ENCODE assay signal across 25 mouse cellular contexts in the genomic region with DNA sequence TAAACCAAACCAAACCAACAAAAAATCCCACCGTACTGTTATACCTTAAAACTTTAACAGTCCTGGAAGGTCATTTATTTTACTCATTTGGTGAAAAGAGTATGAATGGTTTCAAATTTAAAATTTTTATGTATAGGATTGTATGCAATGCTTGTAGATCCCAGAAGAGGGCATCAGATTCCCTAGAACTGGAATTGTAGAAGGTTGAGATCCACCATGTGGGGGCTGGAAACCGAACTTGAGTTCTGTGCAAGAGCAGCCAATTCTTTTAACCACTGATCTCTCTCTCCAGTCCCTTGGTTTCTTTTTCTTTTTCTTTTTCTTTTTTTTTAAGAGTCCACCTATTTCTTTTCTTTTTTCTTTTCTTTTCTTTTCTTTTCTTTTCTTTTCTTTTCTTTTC. TPM values are rescaled to one million over a fixed set of nuclear protein-coding genes. Genes with fewer than 3 reads are reported as not detected.
DNase-seq lines count a peak whose midpoint lies in the region; ATAC-seq and TF ChIP-seq lines count a peak whose summit lies in the region.
"Had no signal": no experiment of that assay in that cellular context is flagged by ENCODE, and none has a peak within 500 bp of the region (broad histone marks: within the 10 kb centered on the region; RNA-seq: fewer than 3 reads in every experiment).

No protein-coding gene starts in this region.

- no peak for ATAC-seq in hindbrain, embryonic 16.5 days
- ATAC-seq: forebrain, embryonic 15.5 days had no signal

- intact Hi-C loops in gastrocnemius, adult 2 months (cut with DNase I): loop anchor here (5.0 kb wide), 1 partner anchor 33 kb away; no protein-coding TSS in a partner anchor

- no peak for DNase-seq in gastrocnemius, adult 2 months
- no peak for DNase-seq in gastrocnemius, adult 18-20 months (ENCODE audit: low spot score)
- DNase-seq in layer of hippocampus, adult 2 months (ENCODE audit: low spot score in 2 of 2): no peak
- no peak for DNase-seq in layer of hippocampus, postnatal 14 days (ENCODE audit: low spot score in 2 of 2)
- peak; percentile 55 for DNase-seq in ES-CJ7 (ENCODE audit: low read depth, low spot score)
- no peak for DNase-seq in cerebellum, adult 11-12 months
- DNase-seq: adrenal gland, adult 2 months; adrenal gland, postnatal 14 days; cerebellum, adult 11 months; cerebellum, adult 8-10 months; cerebellum, postnatal 10 days; cerebellum, postnatal 36 days; embryo, embryonic 11 days; gastrocnemius, postnatal 14 days; heart, adult 11 months; heart, postnatal 14 days; heart, postnatal 4 days had no signal

- H3K9me3 ChIP-seq in hindbrain, embryonic 16.5 days (ENCODE audit: control insufficient read depth, low read length): no peaks in the 10 kb centered on the region
- H3K9me3 ChIP-seq: embryonic facial prominence, embryonic 10.5 days; embryonic facial prominence, embryonic 13.5 days; forebrain, embryonic 12.5 days; forebrain, embryonic 15.5 days; heart, embryonic 13.5 days had no signal

- H3K9ac ChIP-seq in hindbrain, embryonic 16.5 days (ENCODE audit: low read depth, low read length): no peak overlapping the region
- H3K9ac ChIP-seq: embryonic facial prominence, embryonic 13.5 days; forebrain, embryonic 12.5 days; forebrain, embryonic 15.5 days; heart, embryonic 13.5 days; hindbrain, embryonic 14.5 days had no signal

- H3K4me2 ChIP-seq in hindbrain, embryonic 16.5 days (ENCODE audit: low read length): no peak overlapping the region
- H3K4me2 ChIP-seq: embryonic facial prominence, embryonic 13.5 days; forebrain, embryonic 12.5 days; forebrain, embryonic 15.5 days; heart, embryonic 13.5 days; hindbrain, embryonic 14.5 days had no signal

- no peaks in the 10 kb centered on the region for H3K4me1 ChIP-seq in hindbrain, embryonic 16.5 days (ENCODE audit: control insufficient read depth, insufficient read depth, low read depth, low read length)
- H3K4me1 ChIP-seq: embryonic facial prominence, embryonic 10.5 days; embryonic facial prominence, embryonic 13.5 days; forebrain, embryonic 12.5 days; forebrain, embryonic 15.5 days had no signal

- H3K27ac ChIP-seq in gastrocnemius, adult 2 months: no peak overlapping the region
- no peak overlapping the region for H3K27ac ChIP-seq in layer of hippocampus, adult 2 months
- H3K27ac ChIP-seq in hindbrain, embryonic 16.5 days (ENCODE audit: low read depth, low read length): no peak overlapping the region
- H3K27ac ChIP-seq: embryonic facial prominence, embryonic 10.5 days; embryonic facial prominence, embryonic 13.5 days; forebrain, embryonic 12.5 days; forebrain, embryonic 15.5 days; heart, embryonic 13.5 days; hindbrain, embryonic 14.5 days had no signal

- no peaks in the 10 kb centered on the region for H3K27me3 ChIP-seq in hindbrain, embryonic 16.5 days (replicated peaks; ENCODE audit: control insufficient read depth, insufficient read depth, low read length)
- H3K27me3 ChIP-seq: forebrain, embryonic 15.5 days; heart, embryonic 13.5 days had no signal

- no peak overlapping the region for H3K4me3 ChIP-seq in gastrocnemius, adult 2 months
- no peak overlapping the region for H3K4me3 ChIP-seq in layer of hippocampus, adult 2 months
- no peak overlapping the region for H3K4me3 ChIP-seq in hindbrain, embryonic 16.5 days (ENCODE audit: low read length)
- H3K4me3 ChIP-seq: embryonic facial prominence, embryonic 10.5 days; embryonic facial prominence, embryonic 13.5 days; erythroblast, embryonic 14.5 days; forebrain, embryonic 12.5 days; forebrain, embryonic 15.5 days; heart, embryonic 13.5 days had no signal

- H3K36me3 ChIP-seq in hindbrain, embryonic 16.5 days (ENCODE audit: control insufficient read depth, insufficient read depth, low read length): no peaks in the 10 kb centered on the region
- H3K36me3 ChIP-seq: embryonic facial prominence, embryonic 10.5 days; embryonic facial prominence, embryonic 13.5 days; forebrain, embryonic 12.5 days; forebrain, embryonic 15.5 days; heart, embryonic 13.5 days had no signal

- peak; percentile 13; the same call in 1 of the 2 replicates for TF ChIP-seq CTCF in gastrocnemius, adult 2 months (IDR thresholded peaks at IDR 0.05)
- peak; percentile 35 for TF ChIP-seq CTCF in layer of hippocampus, adult 2 months (conservative IDR thresholded peaks at IDR 0.05)

- WGBS in hindbrain, embryonic 16.5 days: 88% methylated on average over 2 of the region's 2 CpGs

RNA-seq across cellular contexts. Expression of a gene that starts 13.8 kb away (rescaled TPM):
- total RNA-seq in gastrocnemius, adult 2 months (2021): 100 to 1,000 TPM in 1 of 2 experiments, 10 to 100 TPM in 1; 70.0 to 124 TPM
- 10 to 100 TPM; 70.0 to 98.6 TPM for total RNA-seq in gastrocnemius, adult 18-20 months (2021)
- total RNA-seq in layer of hippocampus, adult 2 months (2021): 100 to 1,000 TPM in 1 of 2 experiments, 10 to 100 TPM in 1; 99.6 to 108 TPM
- 10 to 100 TPM; 47.6 to 58.7 TPM for total RNA-seq in layer of hippocampus, postnatal 14 days (2021)
- 7.3 and 8.9 TPM in 2 replicates for polyA plus RNA-seq in hindbrain, embryonic 16.5 days (2015; fragmentation: Nextera tagmentation; extraction: Ambion mirVana)
